Mouse (Mus musculus) small intestine, adult 2 months (tissue): ENCODE data around the gene Ccsap. TPM values are rescaled to one million over a fixed set of nuclear protein-coding genes. Genes with fewer than 3 reads are reported as not detected.
"Not testable (repeated sequence)": the region's sequence is repeated elsewhere in the genome, so short reads cannot be mapped to it uniquely, and the experiment has no call there.

ENCODE experiments used
- H3K27ac ChIP-seq: fragments of 200-500 bp; 2 replicates; pipeline ENCODE4 v1.5.1; 2012; ENCODE audit warnings: low read depth, low read length, control low read depth, inconsistent platforms; ENCODE audit not compliant: insufficient read depth
- H3K27me3 ChIP-seq: fragments of 200-500 bp; 2 replicates; pipeline ENCODE4 v1.6.1; 2012; ENCODE audit warnings: mild to moderate bottlenecking, moderate library complexity, low read length, inconsistent platforms; ENCODE audit not compliant: control insufficient read depth, insufficient read depth
- H3K36me3 ChIP-seq: fragments of 200-500 bp; 2 replicates; pipeline ENCODE4 v1.6.1; 2012; ENCODE audit warnings: mild to moderate bottlenecking, low read length, control low read depth, inconsistent platforms; ENCODE audit not compliant: control insufficient read depth, insufficient read depth
- H3K4me1 ChIP-seq: fragments of 200-500 bp; 2 replicates; pipeline ENCODE4 v1.6.1; 2012; ENCODE audit warnings: low read length, inconsistent platforms, mixed read lengths; ENCODE audit not compliant: control insufficient read depth, insufficient read depth, insufficient read length
- H3K4me3 ChIP-seq: fragments of 200-500 bp; 2 replicates; pipeline ENCODE4 v1.5.1; 2012; ENCODE audit warnings: low read depth, mild to moderate bottlenecking, control low read depth, inconsistent platforms, low read length, moderate library complexity
- CTCF ChIP-seq: fragments of 200-500 bp; IDR thresholded peaks from 2 replicates; pipeline ENCODE4 v1.5.1; 2012; ENCODE audit warnings: low read depth, mild to moderate bottlenecking, control low read depth, inconsistent platforms, low read length, moderate library complexity, mixed read lengths; ENCODE audit not compliant: insufficient replicate concordance, insufficient read length; ENCODE audit errors: extremely low read depth
- POLR2A ChIP-seq: fragments of 200-500 bp; IDR thresholded peaks from 2 replicates; pipeline ENCODE4 v1.6.1; 2012; ENCODE audit warnings: low read depth, mild to moderate bottlenecking, control low read depth, inconsistent platforms, low read length, moderate library complexity
- WGBS: fragments of 180-500 bp; shearing (Covaris S2); methylation state at CpG from one replicate; pipeline ENCODE4 v1.1.7; 2018; 5-methylcytosine and 5-hydroxymethylcytosine counted together
- polyA plus RNA-seq: library from polyadenylated mRNA; depleted of rRNA; stranded (reverse); fragments of >200 nt; gene quantifications from 2 replicates; pipeline ENCODE4 v1.2.3, GENCODE M21; 2012

The Ccsap gene
- polyA plus RNA-seq, 1 experiment: 1.3 TPM

- H3K27ac ChIP-seq: peak overlapping the region; percentile 95
- peaks cover 37% of the 10 kb centered on the region for H3K4me1 ChIP-seq
- H3K36me3 ChIP-seq: peaks cover 17% of the 10 kb centered on the region
- TF ChIP-seq CTCF: no peak
- TF ChIP-seq POLR2A: no peak
- WGBS: 27% methylated on average over 16 of the region's 16 CpGs
- peak overlapping the region; percentile 20 for H3K4me3 ChIP-seq
- no peaks in the 10 kb centered on the region for H3K27me3 ChIP-seq
Measured at GRCm38 (mm10) chr8:123813173-123813891, 46.7 kb downstream of the Ccsap start.

DNA sequence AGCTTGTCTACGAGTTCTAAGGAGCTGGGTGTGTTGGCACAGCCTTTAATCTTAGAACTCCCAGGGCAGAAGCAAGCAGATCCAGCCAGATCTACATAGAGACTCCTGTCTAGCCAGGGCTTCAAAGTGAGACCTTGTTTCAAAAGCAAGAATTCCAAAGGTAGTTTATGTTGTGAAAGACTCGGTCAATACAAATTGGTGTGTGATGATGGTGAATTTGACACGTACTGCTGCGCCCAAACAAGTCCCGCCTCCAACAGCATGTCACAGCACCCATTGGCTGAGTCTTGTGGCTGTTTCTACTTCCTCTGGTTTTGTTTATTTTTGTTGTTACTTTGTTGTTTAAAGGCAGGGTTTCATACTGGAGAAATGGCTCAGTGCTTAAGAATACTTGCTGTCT is 47.8 kb downstream of the Ccsap start:
- no peaks in the 10 kb centered on the region for H3K27me3 ChIP-seq
- no peak overlapping the region for H3K4me3 ChIP-seq
- H3K4me1 ChIP-seq: peaks cover 42% of the 10 kb centered on the region
- WGBS: 75% methylated on average over 5 of the region's 5 CpGs
- peak overlapping the region; percentile 24; the same call in 1 of the 2 replicates for H3K27ac ChIP-seq
- peaks cover 12% of the 10 kb centered on the region for H3K36me3 ChIP-seq
- TF ChIP-seq POLR2A: no peak
- no peak for TF ChIP-seq CTCF

- WGBS: 88% methylated on average over 4 of the region's 4 CpGs
- H3K27ac ChIP-seq, H3K4me3 ChIP-seq: not testable (repeated sequence)
Measured at GRCm38 (mm10) chr8:123809342-123809741, 50.7 kb downstream of the Ccsap start.

GRCm38 (mm10) chr8:123808671-123809070 is 51.3 kb downstream of the Ccsap start:
- no peak overlapping the region for H3K27ac ChIP-seq
- TF ChIP-seq CTCF (no peak), POLR2A (no peak)
- no peak overlapping the region for H3K4me3 ChIP-seq
- peaks cover 29% of the 10 kb centered on the region for H3K4me1 ChIP-seq
- 74% methylated on average over 7 of the region's 7 CpGs for WGBS
- H3K27me3 ChIP-seq: no peaks in the 10 kb centered on the region
- peaks cover 5% of the 10 kb centered on the region; the same call in 1 of the 2 replicates for H3K36me3 ChIP-seq

More at GRCm38 (mm10) chr8:123809342-123809741, 50.7 kb downstream of the Ccsap start:
- H3K4me1 ChIP-seq: peaks cover 28% of the 10 kb centered on the region
- not testable (repeated sequence) for H3K36me3 ChIP-seq, H3K27me3 ChIP-seq

DNA sequence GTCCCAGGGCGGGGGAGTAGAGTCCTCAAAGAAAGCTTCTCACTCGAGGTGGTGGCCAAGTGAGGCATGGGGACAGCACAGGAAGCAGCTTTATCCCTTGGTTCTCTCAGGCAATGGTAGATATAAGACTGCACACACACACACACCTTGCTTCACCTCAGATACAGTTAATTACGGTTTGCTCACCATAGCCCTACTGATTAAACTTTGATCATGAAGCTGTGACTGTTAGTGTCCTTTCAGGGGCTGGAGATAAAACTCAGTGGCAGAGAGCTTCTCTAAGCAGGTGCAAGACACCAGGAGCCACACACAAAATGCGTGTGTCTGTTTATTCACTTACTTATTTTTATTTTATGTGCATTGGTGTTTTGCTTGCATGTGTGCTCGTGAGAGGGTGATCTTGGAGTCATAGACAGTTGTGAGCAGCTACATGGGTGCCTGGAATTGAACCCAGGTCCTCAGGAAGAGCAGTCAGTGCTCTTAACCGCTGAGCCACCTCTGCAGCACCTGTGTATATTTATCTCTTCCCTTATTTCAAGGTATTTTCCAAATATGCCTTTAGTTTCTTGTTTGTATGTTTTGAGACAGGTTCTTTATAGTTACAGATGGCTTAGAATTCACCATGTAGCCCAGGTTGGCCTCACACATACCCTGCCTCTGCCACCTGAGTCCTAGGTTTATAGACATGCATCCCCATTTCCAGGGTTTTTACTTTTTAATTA is 52.0 kb downstream of the Ccsap start:
- H3K4me3 ChIP-seq: peak overlapping the region; percentile 87
- peaks cover 5% of the 10 kb centered on the region; the same call in 1 of the 2 replicates for H3K36me3 ChIP-seq
- H3K4me1 ChIP-seq: peaks cover 23% of the 10 kb centered on the region
- no peaks in the 10 kb centered on the region for H3K27me3 ChIP-seq
- 39% methylated on average over 6 of the region's 6 CpGs for WGBS
- TF ChIP-seq CTCF: no peak
- no peak for TF ChIP-seq POLR2A
- H3K27ac ChIP-seq: peak overlapping the region; percentile 74

DNA sequence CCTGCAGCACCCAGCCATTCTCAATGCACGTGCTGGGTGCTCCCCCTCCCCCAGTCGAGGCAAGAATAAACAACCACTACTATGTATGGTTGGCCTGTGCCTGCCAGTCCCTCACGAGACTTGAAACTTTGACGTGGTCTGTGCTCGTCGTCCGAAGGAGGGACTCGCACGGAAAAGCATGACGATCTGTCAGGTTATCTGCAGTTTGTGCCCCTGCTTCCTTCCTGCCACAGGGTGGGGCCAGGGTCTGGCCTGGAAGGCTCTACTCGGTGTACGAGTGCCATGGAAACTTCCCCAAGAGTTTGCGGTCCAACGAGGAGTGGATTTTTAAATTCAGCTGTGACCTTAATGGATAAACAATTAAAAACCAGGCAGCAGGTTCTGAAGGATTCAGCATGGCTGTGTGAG is 53.0 kb downstream of the Ccsap start:
- Histone ChIP-seq H3K27me3 (no peaks in the 10 kb centered on the region), H3K36me3 (peaks cover 5% of the 10 kb centered on the region; the same call in 1 of the 2 replicates), H3K27ac (peak overlapping the region; percentile 74), H3K4me3 (peak overlapping the region; percentile 87), H3K4me1 (peaks cover 19% of the 10 kb centered on the region)
- TF ChIP-seq CTCF: no peak
- TF ChIP-seq POLR2A: no peak
- WGBS: 1% methylated on average over 14 of the region's 14 CpGs

DNA sequence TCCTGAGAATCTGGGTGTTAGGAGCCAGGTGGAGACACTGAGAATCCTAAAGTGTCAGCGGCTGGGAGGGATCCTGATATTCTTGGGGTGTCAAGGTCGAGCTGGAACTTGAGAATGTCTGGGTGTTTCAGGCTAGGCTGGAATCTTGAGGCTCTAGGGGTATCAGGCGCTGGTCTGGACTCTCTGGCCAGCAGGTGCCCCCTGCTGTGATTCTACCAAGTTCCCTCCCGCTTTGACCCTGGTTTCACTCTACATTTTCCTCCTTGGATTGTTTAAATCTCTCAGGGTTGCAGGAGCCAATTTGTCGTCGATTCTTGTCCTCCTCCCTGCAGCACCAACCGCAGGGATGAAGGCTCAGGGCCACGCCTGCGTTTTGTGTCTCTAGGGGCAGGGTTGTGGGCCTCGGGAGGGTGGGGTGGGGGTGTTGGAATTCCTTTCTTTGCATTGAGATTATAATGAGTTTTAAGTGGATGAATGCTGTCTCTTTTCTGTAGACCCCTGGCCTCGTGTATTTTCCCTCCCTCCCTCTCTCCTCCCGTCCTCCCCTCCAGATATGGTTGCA is 53.6 kb downstream of the Ccsap start:
- peak overlapping the region; percentile 83 for H3K27ac ChIP-seq
- H3K36me3 ChIP-seq: peaks cover 5% of the 10 kb centered on the region; the same call in 1 of the 2 replicates
- H3K4me3 ChIP-seq: peak overlapping the region; percentile 87
- peaks cover 19% of the 10 kb centered on the region for H3K4me1 ChIP-seq
- H3K27me3 ChIP-seq: no peaks in the 10 kb centered on the region
- 1% methylated on average over 12 of the region's 12 CpGs for WGBS
- TF ChIP-seq POLR2A (no peak), CTCF (no peak)
